Mouse (Mus musculus): ENCODE data around the gene Crot.

GRCm38 (mm10) chr5:8964487-8964886 is 32.6 kb downstream of the Crot start:
- no peak for TF ChIP-seq CTCF (IDR thresholded peaks at IDR 0.05; ENCODE audit: borderline replicate concordance, insufficient read depth, low read depth, low read length)
- no peak for TF ChIP-seq POLR2A (IDR thresholded peaks at IDR 0.05; ENCODE audit: borderline replicate concordance, insufficient read depth, low read length)

Data from cerebellum, adult 2 months (tissue).